Mouse (Mus musculus) layer of hippocampus, postnatal 36 days (tissue): ENCODE results near the gene Psmb3. TPM values are rescaled to one million over a fixed set of nuclear protein-coding genes. Genes with fewer than 3 reads are reported as not detected.
"Not testable (repeated sequence)": the region's sequence is repeated elsewhere in the genome, so short reads cannot be mapped to it uniquely, and the experiment has no call there.

ENCODE experiments used
- DNase-seq, 2 experiments: peaks; one replicate each; pipeline ENCODE4 v3.0.0; 2022
- total RNA-seq, 2 experiments: library from RNA; stranded (reverse); gene quantifications; 2 replicates each; pipeline ENCODE4 v1.2.3; 2021

The Psmb3 gene
- total RNA-seq, 2 experiments from 2014 or later, result 125 to 129 TPM

DNA sequence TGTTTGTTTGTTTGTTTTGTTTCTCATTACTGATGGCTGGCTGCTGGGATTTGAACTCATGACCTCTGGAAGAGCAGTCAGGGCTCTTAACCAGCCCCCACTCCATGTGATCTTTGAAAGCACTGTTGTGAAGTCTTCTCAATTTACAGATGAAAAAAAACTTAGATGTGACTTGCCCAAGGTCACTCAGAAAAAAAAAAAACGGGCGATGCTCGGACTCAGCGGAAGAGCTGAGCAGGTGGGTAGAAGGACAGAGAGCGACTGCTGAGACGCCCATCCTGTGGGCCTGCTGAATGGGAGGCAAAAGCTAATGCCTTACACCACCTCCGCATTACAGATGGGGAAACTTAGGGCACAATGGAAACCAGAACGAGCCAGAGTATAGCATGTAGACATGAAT is 6.5 kb upstream of the Psmb3 start:
- DNase-seq, result no peak

DNA sequence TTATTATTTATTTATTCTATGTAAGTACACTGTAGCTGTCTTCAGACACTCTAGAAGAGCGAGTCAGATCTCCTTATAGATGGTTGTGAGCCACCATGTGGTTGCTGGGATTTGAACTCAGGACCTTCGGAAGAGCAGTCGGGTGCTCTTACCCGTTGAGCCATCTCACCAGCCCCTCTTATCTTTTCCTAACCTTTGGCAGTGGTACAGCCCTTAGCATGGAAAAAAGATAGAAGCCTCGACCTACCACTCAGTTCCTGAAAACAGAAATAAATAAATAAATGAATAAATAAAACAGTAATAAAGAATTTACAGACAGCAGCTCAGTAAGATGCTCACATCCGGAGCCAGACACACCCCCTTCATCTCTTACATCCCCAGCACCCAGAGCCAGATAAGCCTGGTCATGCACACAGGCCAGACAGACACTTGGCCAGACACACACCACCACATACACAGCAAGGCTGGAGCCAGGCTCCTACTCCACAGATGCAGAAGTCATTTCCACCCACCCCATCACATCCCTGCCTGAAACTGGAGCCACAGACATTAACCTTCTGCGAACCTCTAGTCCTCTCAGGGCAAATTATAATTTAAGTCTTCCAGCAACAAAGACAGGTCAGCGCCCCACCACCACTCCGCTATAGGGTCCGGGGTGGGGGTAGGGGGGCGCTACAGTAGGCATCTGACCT is 5.9 kb upstream of the Psmb3 start:
- DNase-seq, result no peak

DNA sequence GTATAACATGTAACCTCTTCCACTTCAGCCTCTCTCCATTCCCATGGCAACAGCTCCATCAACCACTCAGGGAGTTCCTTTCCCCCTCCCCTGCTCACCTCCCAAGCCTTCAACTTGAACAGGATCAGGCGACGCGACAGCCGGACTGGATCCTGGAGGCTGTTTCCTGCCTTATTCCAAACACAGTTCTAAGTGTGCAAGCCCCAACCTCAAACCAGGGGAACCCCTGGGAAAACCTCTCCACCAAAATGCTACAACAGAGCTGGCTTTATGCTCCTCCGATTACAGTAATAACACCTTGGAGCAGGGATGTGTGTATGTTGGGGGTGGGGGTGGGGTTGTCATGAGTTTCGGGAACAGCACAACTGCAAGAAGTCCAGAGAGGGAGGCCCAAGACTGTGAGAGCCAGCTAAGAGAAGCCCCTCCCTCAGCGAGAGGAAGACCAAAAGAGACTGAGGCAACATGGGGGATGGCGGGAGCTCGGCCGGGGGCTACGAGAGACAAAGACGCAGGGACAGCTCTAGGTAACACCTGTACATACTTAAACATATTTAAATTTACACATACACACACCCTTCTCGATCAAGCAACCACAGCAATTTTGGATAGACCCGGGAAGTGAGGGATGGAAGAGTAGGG is 5.2 kb upstream of the Psmb3 start:
- no peak for DNase-seq

DNA sequence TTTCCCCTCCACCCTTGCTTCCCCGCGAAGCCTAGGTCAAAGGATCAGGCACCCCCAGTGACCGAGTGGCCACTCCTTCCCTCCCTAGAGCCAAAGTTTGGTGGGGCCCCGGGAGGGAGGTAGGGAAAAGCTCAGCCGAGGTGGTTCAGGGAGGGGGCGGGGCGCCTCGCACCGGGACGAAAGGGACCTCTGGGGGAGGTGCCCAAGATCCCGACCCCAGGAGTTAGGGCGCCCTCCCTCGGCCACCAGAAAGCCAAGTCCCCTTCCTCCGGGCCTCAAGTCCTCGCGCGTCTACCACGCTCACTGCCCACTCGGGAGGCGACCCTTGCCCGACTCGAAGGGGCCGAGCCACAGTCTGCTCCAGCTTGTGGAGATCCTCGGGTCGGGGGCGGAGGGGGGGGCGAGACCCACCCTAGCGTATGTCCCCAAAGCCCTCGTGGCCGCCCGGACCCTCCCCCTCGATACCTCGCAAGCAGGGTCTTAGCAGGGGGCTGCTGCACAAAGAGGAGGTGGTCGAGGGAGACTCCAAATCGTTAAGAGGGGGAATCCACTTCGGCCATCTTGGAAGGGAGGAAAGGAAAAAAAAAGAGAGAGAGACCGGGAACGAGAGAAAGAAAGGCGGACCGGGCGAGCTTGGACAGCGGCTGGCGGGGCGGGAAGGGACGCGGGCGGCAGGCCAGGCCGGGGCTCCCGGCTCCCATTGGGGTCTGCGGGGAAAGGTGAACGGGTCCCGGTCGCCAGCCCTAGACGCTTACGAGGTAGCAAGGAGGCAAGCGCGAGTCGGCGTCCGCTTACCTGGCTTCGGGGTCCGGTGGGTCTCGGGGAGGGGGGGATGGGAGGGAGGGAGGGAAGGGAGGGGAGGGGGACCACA is 4.2 kb upstream of the Psmb3 start:
- peak in 1 of 2 experiments; percentile 51 for DNase-seq

DNA sequence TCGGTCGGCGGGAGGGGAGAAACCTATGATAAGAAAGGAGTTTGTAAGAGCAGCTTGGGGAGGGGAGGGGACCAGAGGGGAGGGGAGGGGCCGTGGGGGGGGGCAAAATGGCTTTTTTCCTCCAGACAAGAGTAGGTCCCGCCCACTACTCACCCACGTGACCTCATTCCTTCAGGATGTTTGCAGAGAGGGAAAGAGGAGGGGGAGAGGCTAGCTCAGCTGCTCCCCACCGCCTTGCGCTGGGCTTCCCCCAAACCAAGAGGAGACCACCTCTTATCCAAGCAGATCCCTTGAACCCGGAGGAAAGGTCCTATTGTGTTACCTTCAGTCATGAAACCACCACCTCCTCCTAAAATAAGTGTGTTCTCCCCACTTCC is 3.6 kb upstream of the Psmb3 start:
- peak; percentile 60 to 66 for DNase-seq

DNA sequence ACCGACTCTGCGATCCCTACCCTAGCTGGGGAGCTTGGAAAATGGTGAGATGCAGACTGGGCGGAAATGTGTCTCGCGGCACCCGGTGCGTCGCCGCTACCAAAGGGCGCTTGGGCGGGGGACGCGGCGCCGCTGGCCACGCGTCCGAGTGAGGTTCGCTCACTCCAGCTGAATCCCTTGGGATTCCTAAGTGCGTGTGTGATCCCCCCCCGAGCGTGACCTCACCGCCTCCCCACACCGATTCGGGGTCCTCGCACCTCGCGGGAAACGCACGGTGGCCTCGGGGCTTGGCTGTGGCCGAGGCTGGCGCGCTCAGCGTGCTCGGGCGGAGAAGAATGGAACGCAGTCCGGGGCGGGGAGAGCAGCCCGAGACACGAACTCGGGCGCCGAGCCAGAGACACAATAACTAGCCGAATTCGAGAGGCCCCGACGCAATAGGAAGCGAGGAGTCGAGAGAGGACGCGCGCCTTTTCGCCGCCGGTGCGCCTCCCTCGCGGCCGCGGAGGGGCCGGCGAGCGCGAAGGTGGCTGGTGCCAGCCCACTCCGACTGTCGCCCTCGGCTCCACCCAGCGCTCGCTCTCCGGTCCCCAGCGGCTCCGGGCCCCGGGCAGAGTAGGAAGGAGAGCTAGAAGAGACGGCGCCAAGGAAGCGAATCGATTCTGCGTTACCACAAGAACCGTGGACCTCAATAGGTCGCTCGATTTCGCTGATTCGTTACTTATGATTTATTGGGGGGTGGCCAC is 3.0 kb upstream of the Psmb3 start, which contains the start of gene Pcgf2:
Pcgf2 (minus strand) TSS at position 495 of the 743 bp plus-strand sequence.
- DNase-seq, result peak; percentile 53 to 58

DNA sequence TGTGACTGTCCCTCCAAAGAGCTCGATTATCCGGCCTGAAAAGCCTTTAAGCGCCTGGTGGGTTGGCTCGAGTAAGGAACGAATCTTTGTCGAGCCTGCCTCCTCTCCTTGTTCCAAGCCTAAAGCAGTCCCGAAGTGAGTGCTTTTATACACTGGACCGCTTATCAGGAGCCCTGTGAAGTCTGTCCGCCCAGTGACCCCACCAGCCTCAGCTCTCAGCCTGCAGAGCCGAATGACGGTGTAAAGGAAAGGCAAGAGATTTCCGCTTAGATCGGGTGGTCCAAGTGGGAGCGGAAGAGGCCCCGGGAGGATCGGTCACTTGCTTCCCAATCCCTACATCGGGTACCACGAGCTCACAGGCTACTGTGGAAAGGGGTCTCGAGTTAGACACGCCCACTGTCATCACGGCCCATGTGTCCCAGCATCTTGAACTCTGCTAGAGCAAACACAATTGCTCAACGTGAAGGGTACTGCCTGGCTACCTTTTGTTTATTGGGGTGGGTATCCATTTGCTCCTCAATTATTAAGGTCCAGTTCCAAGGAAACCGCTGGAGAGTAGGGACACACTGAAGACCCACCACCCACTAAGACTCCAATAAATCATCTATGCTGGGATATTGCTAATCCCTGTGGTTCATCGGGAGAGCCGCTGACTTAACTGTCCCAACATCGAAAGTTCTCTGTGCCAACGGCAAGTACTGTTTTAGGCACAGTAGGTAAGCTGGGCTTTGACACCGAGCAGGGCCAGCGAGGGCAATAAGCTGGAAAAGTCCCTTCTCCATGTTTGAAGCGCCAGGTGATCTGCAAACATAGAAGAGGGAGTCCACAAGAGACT is 2.2 kb upstream of the Psmb3 start:
- DNase-seq, result no peak

DNA sequence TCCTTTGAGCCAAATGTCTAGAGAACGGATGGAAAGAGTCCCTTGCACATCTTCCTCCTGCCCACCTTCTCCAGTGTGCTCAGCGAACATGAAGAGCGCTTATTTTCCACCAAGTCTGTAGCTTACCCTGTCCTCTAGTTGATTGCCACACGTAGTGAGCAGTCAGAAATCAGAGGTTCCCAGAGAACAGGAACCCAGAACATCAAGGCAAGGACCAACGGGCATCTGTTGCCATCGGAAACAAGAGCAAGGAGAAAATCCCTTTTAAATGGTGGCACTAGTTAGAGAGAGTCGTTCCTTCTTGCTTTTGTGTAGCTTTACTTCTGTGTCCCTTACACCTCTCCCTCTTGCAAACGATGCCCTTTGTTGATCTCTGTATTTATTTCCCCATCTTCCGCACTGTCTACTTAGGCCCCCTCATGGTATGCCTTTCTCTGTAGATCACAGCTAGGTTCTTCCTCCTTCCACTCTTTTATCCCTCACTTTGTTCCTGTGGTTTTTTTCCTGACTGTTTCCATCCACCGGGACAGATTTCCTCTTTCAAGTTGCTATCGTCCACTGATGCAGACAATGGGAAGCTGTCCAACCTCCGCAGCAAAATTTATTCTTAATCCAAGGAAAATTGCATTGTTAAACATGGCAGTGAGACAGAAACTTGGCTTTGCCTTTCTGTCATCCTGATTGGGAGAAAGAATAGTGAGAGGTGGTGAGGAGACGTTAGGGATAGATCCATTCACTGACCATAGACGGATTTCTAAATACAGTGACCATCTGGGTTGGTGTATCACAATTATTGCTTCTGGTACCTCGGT is 1.4 kb upstream of the Psmb3 start:
- DNase-seq, result no peak

DNA sequence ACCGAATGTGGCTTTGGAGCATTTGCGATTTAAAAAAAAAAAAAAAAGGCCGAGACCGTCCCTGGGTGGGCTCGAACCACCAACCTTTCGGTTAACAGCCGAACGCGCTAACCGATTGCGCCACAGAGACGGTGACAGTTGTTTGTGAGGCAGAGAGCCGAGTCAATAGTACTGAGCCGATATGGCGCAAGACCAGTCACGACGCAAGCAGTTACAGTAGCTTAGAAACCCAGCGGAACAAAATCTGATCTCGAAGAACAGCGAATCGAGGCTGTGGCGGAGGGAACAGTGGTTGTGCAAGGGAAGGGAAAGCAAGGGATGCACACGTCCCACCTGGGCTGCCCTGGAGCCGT is 830 bp upstream of the Psmb3 start:
- peak; percentile 87 to 91 for DNase-seq

DNA sequence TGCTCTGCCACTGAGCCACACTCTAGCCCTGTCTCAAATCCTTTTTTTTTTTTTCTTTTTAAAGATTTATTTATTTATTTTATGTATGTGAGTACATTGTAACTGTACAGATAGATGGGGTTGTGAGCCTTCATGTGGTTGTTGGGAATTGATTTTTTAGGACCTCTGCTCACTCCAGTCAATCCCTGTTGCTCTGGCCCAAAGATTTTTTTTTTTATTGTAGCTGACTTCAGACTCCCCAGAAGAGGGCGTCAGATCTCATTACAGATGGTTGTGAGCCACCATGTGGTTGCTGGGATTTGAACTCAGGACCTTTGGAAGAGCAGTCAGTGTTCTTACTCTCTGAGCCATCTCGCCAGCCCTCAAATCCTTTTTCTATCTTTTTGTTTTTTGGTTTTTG is 6.9 kb downstream of the Psmb3 start:
- DNase-seq, result not testable (repeated sequence)

DNA sequence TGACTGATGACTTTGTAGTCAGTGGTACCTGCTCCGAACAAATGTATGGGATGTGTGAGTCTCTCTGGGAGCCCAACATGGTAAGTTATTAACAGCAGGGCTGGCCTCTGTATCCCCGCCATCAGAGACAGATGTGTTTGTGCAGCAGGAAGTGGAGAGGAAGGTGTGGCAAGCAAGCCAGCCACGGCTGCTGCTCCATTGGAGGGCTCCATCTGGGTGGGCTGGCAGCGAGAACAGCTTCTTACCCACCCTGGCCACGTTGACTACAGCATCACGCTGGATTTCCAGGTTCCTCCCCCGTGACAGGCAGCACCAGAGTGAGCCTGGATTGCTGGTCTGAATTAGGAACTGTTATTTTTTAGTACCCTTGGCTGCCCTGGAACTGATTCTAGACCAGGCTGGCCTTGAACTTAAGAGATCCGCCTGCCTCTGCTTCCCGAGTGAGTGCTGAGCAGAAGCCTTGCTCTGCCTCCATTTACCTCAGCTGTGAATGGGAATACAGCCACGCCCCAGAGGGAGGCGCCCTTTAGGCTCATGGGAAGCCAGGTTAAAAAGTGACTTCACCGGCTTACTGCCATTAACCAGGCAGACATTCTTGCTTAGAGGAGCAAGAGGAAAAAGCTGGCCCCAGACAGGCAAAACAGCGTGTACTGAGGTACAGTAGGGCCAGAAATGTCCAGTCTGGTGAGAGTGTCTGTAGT is 8.2 kb downstream of the Psmb3 start:
- DNase-seq, result no peak

DNA sequence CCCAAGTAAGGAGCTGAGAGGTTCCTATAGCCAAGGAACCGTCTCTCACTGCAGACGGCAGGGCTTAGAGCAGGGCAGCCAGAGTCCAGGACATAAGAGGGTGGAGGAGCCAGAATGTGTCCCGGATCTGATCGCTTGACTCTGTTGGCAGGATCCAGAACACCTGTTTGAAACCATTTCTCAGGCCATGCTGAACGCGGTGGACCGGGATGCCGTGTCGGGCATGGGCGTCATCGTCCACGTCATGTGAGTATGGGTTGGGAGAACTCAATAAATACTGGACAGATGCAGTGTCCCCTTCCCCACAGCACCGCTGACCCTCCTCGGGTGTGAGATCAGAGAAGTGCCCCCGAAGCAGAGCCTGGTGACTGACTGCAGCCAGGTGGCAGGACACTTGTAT is 9.1 kb downstream of the Psmb3 start:
- no peak for DNase-seq

DNA sequence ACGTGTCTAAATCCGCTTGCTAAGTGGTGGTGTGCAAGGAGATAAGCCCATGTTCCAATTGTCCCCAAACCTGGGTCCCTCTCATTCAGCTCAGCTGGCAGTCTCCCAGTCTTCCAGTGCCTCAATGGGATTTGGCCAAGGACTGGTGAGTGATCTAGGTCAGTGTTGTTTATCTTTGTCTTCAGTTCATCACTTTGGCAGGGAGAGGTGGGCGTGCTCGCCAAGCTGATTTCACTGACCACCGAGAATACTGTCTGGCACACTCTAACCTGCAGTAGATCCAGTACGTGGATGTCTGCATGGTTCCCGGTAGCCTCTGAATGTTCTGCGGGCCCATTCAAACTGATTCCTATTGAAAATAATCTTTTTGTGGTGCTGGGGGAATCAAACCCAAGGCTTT is 10.7 kb downstream of the Psmb3 start:
- DNase-seq, result no peak

DNA sequence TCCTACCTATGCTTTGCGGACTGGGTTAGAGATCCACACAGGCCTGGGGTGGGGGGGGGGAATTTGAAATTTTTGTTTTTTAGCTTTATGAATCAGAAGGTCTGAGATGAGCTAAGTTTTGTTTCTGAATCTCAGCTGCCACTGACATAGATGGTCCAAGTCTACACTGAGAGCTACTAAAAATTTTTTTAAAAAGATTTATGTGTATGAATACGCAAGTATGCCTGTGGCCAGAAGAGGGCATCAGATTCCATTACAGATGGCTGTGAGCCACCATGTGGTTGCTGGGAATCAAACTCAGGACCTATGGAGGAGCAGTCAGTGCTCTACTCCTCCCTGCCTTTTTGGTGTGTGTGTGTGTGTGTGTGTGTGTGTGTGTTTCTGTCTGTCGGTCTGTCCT is 11.2 kb downstream of the Psmb3 start:
- no peak for DNase-seq

DNA sequence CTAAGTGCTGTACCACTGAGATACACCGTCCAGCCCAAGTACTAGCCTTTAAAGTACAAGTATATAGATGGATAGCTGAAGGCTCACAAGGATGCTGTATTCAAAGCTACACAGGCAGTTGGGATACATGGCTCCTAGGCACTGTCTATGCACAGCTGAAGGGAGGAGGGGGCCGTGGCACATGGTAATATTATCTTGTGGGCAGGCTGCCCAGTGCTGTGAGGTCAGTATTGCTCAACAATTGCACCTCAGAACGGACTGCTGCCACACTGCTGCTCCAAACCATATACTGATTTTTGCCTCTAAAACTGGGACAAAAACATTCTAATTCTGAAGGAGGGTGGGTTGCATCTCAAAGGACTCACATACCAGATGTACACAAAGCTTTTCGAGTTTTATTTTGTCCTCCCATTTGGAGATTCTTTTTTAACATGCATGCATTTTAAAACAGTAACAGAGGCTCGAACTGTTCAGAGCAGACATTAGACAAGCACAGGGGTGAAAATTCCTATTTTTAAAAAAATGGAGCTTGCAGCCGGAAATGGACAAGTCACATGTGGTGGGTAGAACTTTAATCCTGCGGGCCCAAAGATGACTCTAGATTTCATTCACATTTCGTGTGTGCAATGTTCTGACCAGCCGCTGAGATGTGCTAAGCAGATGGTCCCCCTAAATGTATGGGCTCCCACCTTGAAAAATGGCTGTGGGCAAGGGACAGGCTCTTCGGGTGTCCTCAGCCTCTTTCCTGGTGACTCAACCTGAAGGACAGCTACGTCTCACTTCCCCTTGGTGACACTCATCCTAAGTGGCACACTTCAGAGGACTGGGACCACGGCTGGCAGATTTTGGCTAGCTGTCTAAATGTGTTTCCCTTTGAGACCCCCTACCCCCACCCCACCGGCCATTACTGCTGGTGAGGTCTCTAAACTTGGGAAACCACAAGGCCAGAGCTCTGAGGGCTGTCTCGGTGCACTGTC is 11.9 kb downstream of the Psmb3 start:
- DNase-seq, result no peak

DNA sequence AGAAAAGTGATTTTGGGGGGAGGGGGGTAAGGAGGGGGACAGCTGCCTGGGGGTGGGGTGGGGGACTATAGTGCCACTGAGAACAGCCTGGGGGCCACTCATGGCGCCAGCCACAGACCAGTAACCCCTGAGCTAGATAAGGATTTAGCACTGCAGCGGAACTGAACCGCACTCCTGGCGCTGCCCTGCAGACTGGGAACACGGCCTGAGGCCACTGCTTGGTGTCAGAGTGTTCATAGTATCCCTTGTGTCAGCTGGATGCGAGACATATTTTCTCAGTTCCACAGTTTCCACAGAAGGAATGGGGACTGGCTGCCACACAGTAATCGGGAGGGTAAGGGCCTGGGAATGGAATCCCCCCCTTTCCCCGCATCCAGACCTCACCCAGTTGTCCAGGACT is 12.8 kb downstream of the Psmb3 start:
- DNase-seq, result no peak

DNA sequence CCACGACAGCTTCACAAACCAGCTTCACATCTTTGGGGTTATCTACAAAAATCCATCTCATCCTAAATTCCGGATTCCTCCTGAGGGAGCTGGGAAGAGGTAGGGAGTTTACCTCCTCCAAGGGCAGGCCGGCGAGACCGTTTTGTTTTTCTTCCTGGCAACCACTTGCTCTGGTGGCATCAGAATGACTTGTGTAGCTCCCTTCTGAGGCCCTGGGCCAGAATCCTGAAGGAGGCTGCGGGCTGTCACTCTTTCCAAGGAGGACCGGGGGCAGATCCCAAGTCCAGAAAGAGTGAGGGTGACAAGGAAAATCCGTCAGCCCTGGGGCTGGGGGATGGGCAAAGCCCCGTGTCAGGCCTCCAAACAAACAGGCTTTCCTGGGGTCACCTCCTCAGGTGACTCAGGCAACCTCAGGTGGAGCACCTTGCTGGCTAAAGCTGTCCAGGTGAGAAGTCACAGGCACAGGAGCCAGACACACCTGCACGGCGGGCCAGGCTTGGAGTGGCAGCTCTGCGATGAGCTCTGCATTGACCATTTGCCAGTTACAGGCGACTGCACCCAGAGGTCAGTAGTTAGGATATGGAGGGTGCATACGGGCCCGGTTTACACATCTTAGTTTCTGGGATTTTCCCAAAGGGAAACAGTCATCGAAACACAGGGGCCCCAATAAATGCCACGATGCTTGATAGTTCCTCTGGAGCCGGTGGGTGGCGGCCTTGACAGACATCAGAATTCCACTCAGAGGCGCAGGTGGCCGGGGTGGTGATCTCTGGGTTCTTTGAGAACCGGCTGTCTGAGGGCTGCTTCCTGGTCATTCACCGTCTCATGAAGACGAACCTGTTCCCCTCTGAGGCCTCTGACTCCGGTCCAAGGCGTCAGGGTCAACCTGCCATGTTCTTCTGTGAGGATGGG is 14.4 kb downstream of the Psmb3 start:
- no peak for DNase-seq

DNA sequence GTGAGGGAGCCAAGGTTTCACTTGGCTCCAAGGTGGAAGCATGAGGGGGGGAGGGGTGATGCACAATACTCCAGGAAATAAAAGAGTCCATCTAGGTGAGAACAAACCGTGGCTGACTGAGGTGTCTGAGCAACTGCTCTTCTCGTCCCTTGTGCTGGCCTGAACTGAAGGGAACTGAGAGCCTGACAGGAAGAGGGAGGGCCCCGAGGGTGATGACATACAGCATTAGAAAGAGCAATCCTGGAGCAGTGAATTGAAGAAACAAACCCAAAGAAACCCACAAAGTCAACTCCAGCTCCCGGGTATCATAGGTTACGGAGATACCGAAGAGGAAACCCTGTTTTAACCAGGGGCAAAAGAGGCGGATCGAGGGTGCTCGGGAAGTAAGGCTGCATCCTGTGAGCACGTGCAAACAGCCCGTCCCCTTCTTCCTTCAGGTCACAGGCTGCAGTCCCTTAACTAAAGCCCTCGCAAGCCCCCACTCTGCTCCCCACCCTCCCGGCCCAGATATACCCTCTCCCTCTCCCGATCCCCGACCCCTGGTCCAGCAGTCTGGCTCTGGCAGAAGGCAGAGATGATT is 15.2 kb downstream of the Psmb3 start:
- DNase-seq, result no peak
